Mouse (Mus musculus) intestine, embryonic 15.5 days (tissue): ENCODE measurements around the gene Figla. TPM values are rescaled to one million over a fixed set of nuclear protein-coding genes. Genes with fewer than 3 reads are reported as not detected.
"Not testable (repeated sequence)": the region's sequence is repeated elsewhere in the genome, so short reads cannot be mapped to it uniquely, and the experiment has no call there.

Experiments
- ATAC-seq: fragments of 200-750 bp; cut with Nextera tagmentation; 2 replicates; pipeline ENCODE4 v1.8.0; 2017; ENCODE audit warnings: moderate TSS enrichment, moderate library complexity
- H3K27ac ChIP-seq: fragments of 300-500 bp; sonication (generic); 2 replicates; pipeline ENCODE4 v1.5.1; 2015; ENCODE audit warnings: mild to moderate bottlenecking, inconsistent platforms
- H3K27me3 ChIP-seq: fragments of 300-500 bp; sonication (generic); replicated peaks from 2 replicates; pipeline ENCODE4 v1.6.1; 2015; ENCODE audit warnings: inconsistent platforms
- H3K36me3 ChIP-seq: fragments of 300-500 bp; sonication (generic); 2 replicates; pipeline ENCODE4 v1.6.1; 2015; ENCODE audit warnings: inconsistent platforms
- H3K4me1 ChIP-seq: fragments of 300-500 bp; sonication (generic); replicated peaks from 2 replicates; pipeline ENCODE4 v1.6.1; 2015; ENCODE audit warnings: inconsistent platforms
- H3K4me2 ChIP-seq: fragments of 300-500 bp; sonication (generic); replicated peaks from 2 replicates; pipeline ENCODE4 v1.6.1; 2015; ENCODE audit warnings: mild to moderate bottlenecking, inconsistent platforms
- H3K4me3 ChIP-seq: fragments of 300-500 bp; sonication (generic); replicated peaks from 2 replicates; pipeline ENCODE4 v1.5.1; 2015; ENCODE audit warnings: inconsistent platforms
- H3K9ac ChIP-seq: fragments of 300-500 bp; sonication (generic); 2 replicates; pipeline ENCODE4 v1.6.1; 2015; ENCODE audit warnings: inconsistent platforms
- H3K9me3 ChIP-seq: fragments of 300-500 bp; sonication (generic); 2 replicates; pipeline ENCODE4 v1.6.1; 2016; ENCODE audit warnings: inconsistent platforms
- WGBS: fragments of 180-500 bp; shearing (Covaris S2); methylation state at CpG from one replicate; pipeline ENCODE4 v1.1.7; 2015; 5-methylcytosine and 5-hydroxymethylcytosine counted together
- polyA plus RNA-seq: library from polyadenylated mRNA; unstranded; fragments of >200 nt; fragmentation: Nextera tagmentation; extraction: Ambion mirVana; gene quantifications from 2 replicates; pipeline ENCODE4 v1.2.1, GENCODE M21; 2015

Gene Figla
- polyA plus RNA-seq, 1 experiment from 2014 or later, result not detected

DNA sequence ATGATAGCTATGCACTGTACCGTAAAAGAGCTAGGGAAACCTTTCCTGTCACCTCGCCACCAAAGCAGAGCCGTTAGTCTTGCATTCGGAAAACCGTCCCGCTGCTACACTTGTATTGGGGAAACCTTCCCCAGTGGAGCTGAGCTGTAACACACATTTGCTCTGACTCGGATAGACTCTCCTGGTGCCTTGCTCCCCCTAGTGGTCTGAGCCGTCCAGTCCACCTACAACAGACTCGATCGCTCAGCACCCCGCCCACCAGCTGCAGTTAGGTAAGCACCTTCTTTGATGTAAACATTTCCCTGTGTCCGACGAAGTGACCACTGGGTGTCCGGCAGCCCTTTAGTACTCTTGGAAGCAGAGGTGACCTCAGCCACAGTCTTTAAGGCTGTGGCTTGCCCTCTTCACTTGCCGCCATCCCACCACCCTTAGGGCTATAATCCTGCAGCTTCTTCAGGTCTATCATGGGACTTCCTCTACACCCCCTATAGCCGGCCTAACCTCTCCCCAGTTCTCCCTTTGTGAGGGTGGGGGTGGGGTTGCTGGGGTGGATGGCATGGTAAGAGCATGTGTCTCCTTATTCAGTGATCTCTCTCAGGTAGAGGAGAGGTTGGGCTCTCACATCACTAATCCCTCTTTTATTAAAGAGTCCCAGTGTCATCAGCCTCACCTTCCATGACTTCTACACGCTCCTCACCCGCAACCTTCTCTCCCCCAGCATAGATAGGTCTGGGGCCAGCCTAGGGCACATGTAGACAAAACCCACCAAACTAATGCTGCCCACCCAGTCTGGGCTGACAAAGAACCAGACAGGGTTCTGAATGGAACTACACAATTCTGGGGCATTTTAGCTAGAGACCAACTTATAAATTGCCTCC is 11.5 kb upstream of the Figla start:
- H3K36me3 ChIP-seq, result no peaks in the 10 kb centered on the region
- no peak overlapping the region for H3K4me3 ChIP-seq
- H3K4me1 ChIP-seq, result peaks cover 3% of the 10 kb centered on the region; the same call in 1 of the 2 replicates
- no peak overlapping the region for H3K9ac ChIP-seq
- no peak overlapping the region for H3K27ac ChIP-seq
- H3K4me2 ChIP-seq, result peak overlapping the region; percentile 48
- peak; percentile 87 for ATAC-seq
- H3K27me3 ChIP-seq, result no peaks in the 10 kb centered on the region
- WGBS, result 12% methylated on average over 18 of the region's 18 CpGs
- no peaks in the 10 kb centered on the region for H3K9me3 ChIP-seq

DNA sequence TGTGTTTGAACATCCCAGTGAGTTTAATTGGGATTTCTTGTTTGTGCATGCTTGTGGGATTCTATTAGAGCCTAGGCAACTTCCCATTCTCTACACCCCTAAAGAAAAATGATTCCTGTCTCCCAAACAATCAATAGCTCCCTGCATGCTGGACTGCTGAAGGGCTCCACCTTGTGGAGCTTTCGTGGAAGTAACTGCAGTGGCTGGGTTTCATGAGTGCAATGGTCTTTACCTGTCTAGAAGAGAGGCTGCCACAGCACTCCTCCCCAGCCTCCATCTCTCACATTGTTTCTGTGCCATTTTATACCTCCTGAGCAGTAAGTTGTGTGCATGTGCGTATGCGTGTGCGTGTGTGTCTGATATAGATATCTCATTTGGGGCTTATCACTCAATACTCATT is 6.0 kb upstream of the Figla start:
- Histone ChIP-seq H3K27ac (no peak overlapping the region), H3K9ac (no peak overlapping the region), H3K36me3 (no peaks in the 10 kb centered on the region), H3K4me1 (no peaks in the 10 kb centered on the region), H3K9me3 (no peaks in the 10 kb centered on the region), H3K4me3 (no peak overlapping the region), H3K27me3 (no peaks in the 10 kb centered on the region), H3K4me2 (no peak overlapping the region)
- ATAC-seq, result no peak
- WGBS, result 44% methylated on average over 4 of the region's 4 CpGs

- H3K27me3 ChIP-seq, H3K36me3 ChIP-seq, H3K4me2 ChIP-seq, H3K9ac ChIP-seq, H3K9me3 ChIP-seq, ATAC-seq, H3K4me3 ChIP-seq, H3K27ac ChIP-seq, H3K4me1 ChIP-seq: not testable (repeated sequence)
- WGBS, result 51% methylated on average over 5 of the region's 5 CpGs
Measured at GRCm38 (mm10) chr6:86014812-86015211, 1.2 kb upstream of the Figla start.

DNA sequence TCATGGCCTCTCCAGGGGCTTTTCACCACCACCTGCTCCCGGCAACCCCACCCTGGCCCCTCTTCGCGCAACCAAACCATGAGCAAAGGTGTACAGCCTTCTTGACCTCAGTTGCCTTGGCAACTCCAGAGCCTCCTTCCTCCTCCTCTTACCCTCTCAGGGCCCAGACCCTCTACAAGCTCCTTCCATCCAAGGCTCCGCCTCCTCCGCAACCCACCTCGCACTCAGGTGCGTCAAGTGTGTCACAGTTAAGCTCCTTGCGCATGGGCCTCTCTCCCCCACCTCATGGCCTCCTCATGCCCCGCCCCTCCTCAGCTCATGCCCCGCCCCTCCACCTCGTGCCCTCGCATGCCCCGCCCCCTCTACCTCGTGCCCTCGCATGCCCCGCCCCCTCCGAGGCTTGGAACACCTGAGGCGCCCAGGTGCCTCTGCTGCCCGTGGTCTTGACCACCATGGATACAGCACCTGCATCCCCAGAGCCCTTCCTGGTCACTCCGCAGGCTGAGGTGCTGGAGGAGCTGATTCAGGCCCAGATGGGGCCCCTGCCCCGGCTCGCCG is 901 bp downstream of the Figla start:
- H3K4me2 ChIP-seq, result no peak overlapping the region
- 81% methylated on average over 23 of the region's 23 CpGs for WGBS
- no peak overlapping the region for H3K9ac ChIP-seq
- H3K27ac ChIP-seq, result no peak overlapping the region
- H3K27me3 ChIP-seq, result no peaks in the 10 kb centered on the region
- H3K9me3 ChIP-seq, result no peaks in the 10 kb centered on the region
- no peaks in the 10 kb centered on the region for H3K36me3 ChIP-seq
- ATAC-seq, result no peak
- no peak overlapping the region for H3K4me3 ChIP-seq
- no peaks in the 10 kb centered on the region for H3K4me1 ChIP-seq

GRCm38 (mm10) chr6:86019415-86020237 is 3.7 kb downstream of the Figla start:
- H3K4me3 ChIP-seq, result no peak overlapping the region
- 51% methylated on average over 4 of the region's 4 CpGs for WGBS
- H3K9me3 ChIP-seq, result no peaks in the 10 kb centered on the region
- no peaks in the 10 kb centered on the region for H3K36me3 ChIP-seq
- H3K27me3 ChIP-seq, result no peaks in the 10 kb centered on the region
- no peak for ATAC-seq
- no peak overlapping the region for H3K4me2 ChIP-seq
- H3K9ac ChIP-seq, result no peak overlapping the region
- H3K4me1 ChIP-seq, result no peaks in the 10 kb centered on the region
- no peak overlapping the region for H3K27ac ChIP-seq

- H3K4me3 ChIP-seq, result no peak overlapping the region
- no peak overlapping the region for H3K4me2 ChIP-seq
- no peaks in the 10 kb centered on the region for H3K27me3 ChIP-seq
- no peaks in the 10 kb centered on the region for H3K4me1 ChIP-seq
- no peaks in the 10 kb centered on the region for H3K9me3 ChIP-seq
- no peak overlapping the region for H3K27ac ChIP-seq
- no peak for ATAC-seq
- H3K36me3 ChIP-seq, result no peaks in the 10 kb centered on the region
- H3K9ac ChIP-seq, result no peak overlapping the region
- 39% methylated on average over 3 of the region's 3 CpGs for WGBS
Measured at GRCm38 (mm10) chr6:86020948-86021347, 5.0 kb downstream of the Figla start.

GRCm38 (mm10) chr6:86026632-86027292 is 10.8 kb downstream of the Figla start:
- Histone ChIP-seq H3K4me1 (peaks cover 5% of the 10 kb centered on the region), H3K4me2 (no peak overlapping the region), H3K27ac (no peak overlapping the region), H3K9me3 (no peaks in the 10 kb centered on the region), H3K4me3 (no peak overlapping the region), H3K27me3 (peaks cover 11% of the 10 kb centered on the region), H3K9ac (no peak overlapping the region), H3K36me3 (no peaks in the 10 kb centered on the region)
- WGBS, result 83% methylated on average over 8 of the region's 8 CpGs
- no peak for ATAC-seq

GRCm38 (mm10) chr6:86028150-86028549 is 12.2 kb downstream of the Figla start:
- peak overlapping the region; percentile 97 for H3K4me2 ChIP-seq
- H3K4me1 ChIP-seq, result peaks cover 5% of the 10 kb centered on the region
- H3K36me3 ChIP-seq, result no peaks in the 10 kb centered on the region
- H3K27me3 ChIP-seq, result peaks cover 11% of the 10 kb centered on the region
- no peak overlapping the region for H3K9ac ChIP-seq
- 76% methylated on average over 2 of the region's 2 CpGs for WGBS
- H3K27ac ChIP-seq, result no peak overlapping the region
- no peaks in the 10 kb centered on the region for H3K9me3 ChIP-seq
- ATAC-seq, result no peak
- H3K4me3 ChIP-seq, result peak overlapping the region; percentile 45; the same call in 1 of the 2 replicates

- H3K4me3 ChIP-seq, result peak within 1 kb of the TSS; percentile 45
- H3K9me3 ChIP-seq, result no peaks in the 10 kb centered on the region
- H3K36me3 ChIP-seq, result no peaks in the 10 kb centered on the region
- H3K4me1 ChIP-seq, result peaks cover 5% of the 10 kb centered on the region
- H3K4me2 ChIP-seq, result peak within 1 kb of the TSS; percentile 97
- 2% methylated on average over 56 of the region's 56 CpGs for WGBS
- peak; percentile 75 for ATAC-seq
- peaks cover 11% of the 10 kb centered on the region for H3K27me3 ChIP-seq
- H3K9ac ChIP-seq, result peak within 1 kb of the TSS; percentile 49
- no peak within 1 kb of the TSS for H3K27ac ChIP-seq
Measured at GRCm38 (mm10) chr6:86028601-86029322, 12.8 kb downstream of the Figla start, which contains the start of gene Add2. Add2 (plus strand) TSS chr6:86028681.

DNA sequence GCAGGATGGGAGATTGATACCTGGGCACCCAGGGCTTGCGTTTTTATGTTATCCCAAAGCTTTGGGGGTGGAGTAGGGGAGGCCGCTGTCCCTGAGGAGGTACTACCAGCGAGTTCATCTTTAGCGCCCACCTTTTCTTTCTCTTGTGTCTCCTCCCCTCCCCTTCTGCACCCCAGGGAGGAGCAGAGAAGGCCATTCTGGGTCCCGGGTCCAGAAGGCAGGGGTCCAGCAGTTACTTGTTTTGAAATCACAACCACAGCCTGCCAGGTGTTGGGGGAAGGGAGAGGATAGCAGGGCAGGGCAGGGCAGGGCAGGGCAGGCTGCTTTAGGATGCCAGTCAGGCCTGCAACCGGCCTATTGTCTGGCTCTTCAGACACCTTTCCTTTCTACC is 13.3 kb downstream of the Figla start:
- Histone ChIP-seq H3K36me3 (no peaks in the 10 kb centered on the region), H3K27me3 (peaks cover 11% of the 10 kb centered on the region), H3K4me2 (peak overlapping the region; percentile 97), H3K4me1 (peaks cover 5% of the 10 kb centered on the region), H3K27ac (no peak overlapping the region), H3K9me3 (no peaks in the 10 kb centered on the region), H3K4me3 (peak overlapping the region; percentile 45), H3K9ac (peak overlapping the region; percentile 49)
- no peak for ATAC-seq
- 26% methylated on average over 6 of the region's 6 CpGs for WGBS

- no peaks in the 10 kb centered on the region for H3K36me3 ChIP-seq
Measured at GRCm38 (mm10) chr6:86031527-86031926, 15.6 kb downstream of the Figla start.

More at GRCm38 (mm10) chr6:86031527-86031926, 15.6 kb downstream of the Figla start:
- ATAC-seq, result peak; percentile 74
- H3K9ac ChIP-seq, result no peak overlapping the region
- H3K4me1 ChIP-seq, result peaks cover 5% of the 10 kb centered on the region
- H3K4me3 ChIP-seq, result no peak overlapping the region
- peaks cover 11% of the 10 kb centered on the region for H3K27me3 ChIP-seq
- no peak overlapping the region for H3K27ac ChIP-seq
- 69% methylated on average over 2 of the region's 2 CpGs for WGBS
- no peak overlapping the region for H3K4me2 ChIP-seq
- H3K9me3 ChIP-seq, result no peaks in the 10 kb centered on the region
